Mouse (Mus musculus): ENCODE data around the gene Rap1gds1.

The Rap1gds1 gene

DNA sequence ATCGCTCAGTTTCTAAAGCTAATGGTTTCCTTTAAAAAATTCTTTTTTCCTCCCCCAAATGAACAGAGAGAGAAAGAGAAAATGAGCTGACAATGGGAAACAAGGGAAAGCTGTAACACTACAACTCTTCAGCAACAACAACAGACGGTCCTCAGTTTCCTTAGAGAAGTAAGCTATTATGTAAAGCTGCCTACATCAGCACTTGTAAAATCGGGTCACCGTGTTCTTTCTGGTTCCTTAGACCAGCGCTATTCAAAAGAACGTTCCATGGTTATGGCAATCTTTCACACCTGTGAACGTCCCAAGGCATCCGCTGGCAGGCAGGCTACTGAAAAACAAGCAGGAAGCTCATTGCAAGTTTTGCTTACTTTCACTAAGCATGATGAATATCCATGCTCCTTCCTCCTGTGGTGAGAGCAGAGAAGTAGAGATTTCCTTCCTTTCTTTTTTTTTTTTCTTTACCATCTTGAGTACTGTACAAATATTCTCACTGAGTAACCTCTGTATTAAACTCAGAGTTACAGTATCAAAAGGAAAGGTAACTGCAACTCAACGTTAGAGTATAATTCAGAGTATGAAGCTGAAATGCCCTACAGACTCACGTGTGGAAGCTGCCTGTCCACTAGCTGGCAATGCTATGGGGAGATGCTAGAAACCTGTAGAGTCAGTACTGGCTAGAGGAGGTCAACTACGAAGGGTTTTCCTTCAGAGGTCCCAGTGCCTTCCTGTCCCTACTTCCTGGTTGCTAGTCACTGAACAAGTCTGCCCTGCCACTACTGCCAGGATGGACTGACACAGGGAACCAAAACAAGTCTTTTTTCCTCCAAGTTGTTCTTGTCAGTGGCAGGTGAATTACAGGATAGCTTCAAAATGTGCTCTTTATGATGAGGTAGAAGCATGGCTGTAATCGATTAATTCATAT is 26.0 kb downstream of the Rap1gds1 start:
- no peak for DNase-seq (ENCODE audit: low spot score in 2 of 2)

DNA sequence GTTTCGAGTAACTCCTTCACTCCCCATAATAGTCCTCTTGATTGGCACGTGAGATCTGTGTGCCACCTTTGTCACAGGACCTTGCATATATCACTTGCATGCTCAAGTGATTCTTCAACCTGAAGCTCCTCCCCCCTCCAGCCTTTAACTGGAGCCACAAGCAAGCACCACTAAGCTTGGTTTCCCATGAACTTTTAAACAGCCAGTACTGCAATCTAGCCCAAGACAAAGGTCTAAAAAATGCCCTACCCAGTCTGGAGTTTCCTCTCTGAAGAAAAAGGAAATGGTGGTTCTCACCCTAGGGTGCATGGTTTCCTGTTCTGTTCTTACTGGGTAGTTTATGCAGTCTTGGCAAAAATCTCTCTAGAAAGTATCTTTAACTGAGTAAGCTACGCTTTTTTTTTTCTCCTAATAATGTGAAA is 32.6 kb downstream of the Rap1gds1 start:
- no peak for DNase-seq (ENCODE audit: low spot score in 2 of 2)

DNA sequence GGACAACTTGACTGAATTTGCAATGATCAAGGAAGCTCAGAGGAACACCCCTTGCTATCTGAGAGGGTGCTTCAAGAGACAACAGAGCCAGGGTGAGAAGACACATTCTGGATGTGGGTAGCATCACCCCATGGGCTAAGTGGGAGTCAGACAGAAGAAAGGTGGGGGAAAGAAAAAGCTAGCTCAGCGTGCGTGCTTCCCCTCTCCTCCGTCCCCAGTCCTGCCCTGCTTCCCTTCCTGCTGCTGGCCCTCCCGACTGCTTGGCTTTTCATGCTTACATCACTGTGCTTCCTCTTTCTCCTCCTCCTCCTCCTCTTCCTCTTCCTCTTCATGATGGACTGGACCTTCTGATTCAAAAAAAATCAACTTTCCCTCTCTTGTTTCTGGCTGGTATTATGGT is 33.1 kb downstream of the Rap1gds1 start:
- DNase-seq (ENCODE audit: low spot score in 2 of 2), result no peak

DNA sequence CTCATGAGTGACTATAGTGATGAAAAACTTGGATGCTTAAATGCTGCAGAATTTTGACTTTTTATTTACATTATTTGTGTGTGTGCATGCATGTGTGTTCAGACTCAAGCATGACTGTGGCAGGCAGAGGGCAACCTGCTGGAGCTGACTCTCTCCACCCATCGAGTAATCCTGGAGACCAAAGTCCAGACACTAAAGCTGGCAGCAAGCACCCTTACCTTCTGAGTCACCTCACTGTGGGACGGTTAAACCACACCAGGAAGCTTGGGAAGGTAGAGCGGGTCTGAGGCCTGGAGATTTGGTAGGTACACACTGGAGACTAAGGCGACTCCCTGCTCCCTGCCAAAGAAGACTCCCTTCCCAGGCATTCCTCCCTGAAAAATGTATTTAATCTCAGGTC is 38.0 kb downstream of the Rap1gds1 start:
- DNase-seq (ENCODE audit: low spot score in 2 of 2), result no peak

DNA sequence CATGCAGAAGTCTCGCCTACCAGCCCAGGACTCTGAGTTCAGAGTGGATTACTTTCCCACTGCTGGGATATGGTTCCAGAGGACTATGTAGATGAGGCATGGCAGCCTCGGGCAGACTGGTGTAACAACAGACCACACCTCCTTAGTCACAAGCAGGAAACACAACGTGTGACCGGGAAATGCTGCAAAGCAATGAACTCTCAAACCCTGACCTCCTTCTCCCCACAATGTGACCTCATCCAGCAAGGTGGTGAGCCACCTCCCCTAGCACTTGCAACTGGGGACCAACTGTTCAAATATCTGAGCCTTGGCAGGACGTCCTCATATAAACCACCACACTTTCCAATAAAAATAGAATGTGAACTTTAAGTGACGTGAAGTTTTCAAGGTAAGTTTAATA is 41.8 kb downstream of the Rap1gds1 start:
- DNase-seq (ENCODE audit: low spot score in 2 of 2), result no peak

DNA sequence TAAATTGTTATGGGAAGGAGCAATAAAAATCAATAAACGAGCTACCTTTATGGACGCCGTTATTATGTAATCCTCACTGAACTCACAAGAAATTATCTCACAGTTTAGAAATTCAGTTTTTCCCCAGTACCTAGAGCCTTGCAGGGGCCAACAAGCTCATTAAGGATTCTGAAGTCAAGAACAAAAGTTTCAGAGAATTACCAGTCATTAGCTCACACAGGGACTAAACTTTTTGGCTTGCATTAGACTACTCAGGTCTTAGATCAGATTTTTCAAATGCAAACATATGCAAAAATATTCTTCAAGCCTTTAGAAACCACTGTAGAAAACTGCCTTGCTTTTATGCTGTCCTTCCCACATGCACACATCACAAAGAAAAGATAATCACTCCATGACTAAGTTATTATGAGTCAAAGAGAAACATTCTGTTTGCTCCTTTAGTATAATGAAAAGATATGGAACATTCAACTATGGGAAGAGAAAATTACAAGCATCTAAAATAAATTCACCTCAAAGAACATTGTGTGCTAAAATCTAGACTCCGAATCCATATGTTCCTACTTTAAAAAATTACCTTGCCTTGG is 44.3 kb downstream of the Rap1gds1 start:
- DNase-seq (ENCODE audit: low spot score in 2 of 2), result no peak

DNA sequence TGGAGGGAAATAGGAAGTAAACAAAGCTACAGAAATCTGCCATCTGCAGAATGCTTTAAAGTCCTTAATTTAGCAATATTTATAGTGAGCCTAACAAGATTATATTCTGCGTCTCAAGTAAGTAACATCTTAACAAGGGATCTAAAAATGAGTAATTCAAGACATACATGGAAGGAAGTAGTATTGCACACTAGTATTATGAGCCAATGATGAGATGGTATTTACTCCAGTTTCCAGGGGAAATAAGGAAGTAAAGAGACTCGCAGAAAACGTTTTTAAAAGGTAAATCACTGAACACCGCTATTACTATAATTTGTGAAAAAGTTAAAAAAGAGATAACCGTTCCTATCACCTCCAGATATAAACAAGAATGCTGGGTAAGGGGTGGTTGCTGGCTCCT is 49.9 kb downstream of the Rap1gds1 start:
- no peak for DNase-seq (ENCODE audit: low spot score in 2 of 2)

DNA sequence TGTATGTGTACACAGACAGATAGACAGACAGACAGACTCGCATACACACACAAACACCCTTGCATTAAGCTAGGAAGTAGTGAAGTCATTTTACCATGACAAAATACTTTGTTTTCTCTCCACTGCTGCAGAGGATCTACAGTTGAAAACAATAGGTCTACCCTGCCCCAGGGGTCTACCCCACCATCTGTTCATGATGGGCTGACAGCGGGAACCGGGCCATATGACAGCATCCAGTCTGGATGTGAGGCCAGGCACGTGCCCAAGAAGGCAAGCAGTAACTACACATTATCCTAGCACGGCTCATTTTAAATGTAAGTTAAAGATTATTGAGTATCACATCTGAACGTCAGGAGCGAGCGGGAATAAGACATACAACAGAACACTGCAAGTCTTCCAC is 51.4 kb downstream of the Rap1gds1 start:
- peak; percentile 33 to 66 for DNase-seq (ENCODE audit: low spot score in 2 of 2)

DNA sequence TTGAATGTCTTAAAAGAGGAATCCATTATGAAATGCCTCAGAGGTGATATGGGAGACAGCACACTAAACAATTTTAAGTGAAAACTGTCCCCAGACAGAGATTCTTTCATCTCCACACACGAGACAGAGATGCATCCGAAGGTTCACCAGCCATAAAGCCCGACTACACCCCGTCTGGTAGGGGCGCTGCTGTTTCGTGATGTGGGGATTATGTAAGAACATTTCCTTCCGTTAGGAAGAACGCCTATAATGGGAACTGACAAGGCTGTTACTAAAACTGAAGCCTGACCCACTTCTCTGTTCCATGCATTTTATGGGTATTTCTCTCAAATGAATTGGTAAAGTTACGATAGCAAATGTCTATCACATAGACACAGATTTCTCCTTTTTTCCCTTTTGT is 62.6 kb downstream of the Rap1gds1 start:
- DNase-seq (ENCODE audit: low spot score in 2 of 2), result no peak

DNA sequence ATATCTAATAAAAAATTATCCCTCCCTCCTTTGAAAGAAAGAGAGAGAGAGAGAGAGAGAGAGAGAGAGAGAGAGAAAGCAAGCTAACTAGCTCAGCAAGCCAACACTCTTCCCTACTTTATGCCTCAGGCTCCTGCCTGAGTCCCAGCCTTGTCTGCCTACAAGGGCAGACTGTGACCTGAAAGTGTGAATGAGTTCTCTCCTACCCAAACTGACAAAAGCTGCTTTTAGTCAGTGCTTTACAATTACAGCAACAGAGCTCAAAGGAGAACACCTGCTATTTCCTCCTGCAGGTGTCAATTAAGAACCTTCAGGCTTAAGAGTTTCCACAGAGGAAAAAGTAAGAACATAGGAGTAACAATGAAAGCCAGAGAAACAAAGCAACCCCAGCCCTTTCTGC is 69.3 kb downstream of the Rap1gds1 start:
- DNase-seq (ENCODE audit: low spot score in 2 of 2), result no peak

DNA sequence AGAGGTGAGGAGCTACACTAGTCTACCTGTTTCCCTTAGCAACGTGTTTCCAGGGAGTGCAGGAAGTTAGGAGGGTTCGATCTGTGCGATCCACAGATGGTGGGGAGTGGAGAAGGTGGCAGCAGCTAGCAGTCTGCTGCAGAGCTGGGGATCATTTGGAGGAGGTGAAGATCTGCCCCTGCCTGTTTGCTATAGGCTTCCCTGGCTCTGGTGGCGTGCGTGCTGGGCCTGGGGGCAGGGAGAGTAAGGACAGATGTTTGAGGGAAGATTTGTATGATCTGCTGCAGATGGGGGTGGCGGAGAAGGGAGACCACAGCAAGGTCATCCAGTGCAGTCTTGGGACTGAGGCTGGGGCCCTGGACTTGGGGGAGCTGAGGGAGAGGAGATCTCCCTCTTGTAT is 72.2 kb downstream of the Rap1gds1 start:
- DNase-seq (ENCODE audit: low spot score in 2 of 2), result no peak

DNA sequence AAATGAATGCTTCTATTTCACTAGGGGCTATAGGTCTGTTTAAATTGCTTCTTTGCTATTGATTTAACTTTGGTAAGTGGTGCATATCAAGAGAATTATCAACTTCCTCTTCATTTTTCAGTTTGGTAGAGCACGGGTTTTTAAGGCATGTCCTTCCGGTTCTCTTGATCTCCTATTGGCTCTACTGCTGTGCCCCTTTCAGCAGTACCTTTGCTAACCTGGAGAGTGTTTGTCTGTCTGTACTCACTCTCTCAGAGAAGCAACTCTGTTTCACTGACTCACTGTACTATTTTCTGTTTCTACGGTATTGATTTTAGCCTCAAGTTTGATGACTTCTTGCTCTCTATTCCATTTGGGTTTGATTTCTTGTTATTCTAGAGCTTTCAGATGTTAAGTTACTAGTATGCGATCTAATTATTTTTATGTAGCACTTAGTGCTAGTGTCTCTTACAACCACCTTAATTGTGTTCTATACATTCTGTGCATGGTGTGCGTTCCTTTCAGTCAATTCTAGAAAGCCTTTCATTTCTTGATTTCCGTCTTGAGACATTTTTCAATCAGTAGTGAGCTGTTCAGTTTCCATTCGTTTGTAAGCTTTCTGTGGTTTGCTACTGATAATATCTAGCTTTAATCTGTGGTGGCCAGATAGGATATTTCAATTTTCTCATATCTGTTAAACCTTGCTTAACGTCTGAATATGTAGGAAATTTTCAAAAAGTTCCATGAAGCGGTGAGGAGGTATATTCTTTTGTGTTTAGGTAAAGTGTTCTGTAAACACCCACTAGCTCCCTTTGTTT is 74.7 kb downstream of the Rap1gds1 start:
- no peak for DNase-seq (ENCODE audit: low spot score in 2 of 2)

DNA sequence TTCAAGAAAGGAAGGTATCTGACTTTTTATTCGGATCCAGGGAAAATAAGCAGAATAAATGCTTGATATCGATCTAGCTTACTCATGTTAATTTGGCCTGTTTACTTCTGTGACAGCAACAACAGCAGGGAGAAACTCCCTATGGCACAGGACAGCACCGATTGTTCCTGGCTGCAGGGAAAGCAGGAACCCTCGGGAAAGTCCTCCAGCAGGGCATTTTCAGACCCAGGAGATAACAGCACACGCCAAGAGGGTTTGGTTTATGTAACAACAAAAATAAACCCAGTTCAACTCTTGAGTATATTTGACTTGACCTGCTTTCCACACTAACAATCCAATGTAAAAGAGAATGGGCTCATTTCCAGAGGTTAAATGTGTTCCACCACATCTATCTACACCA is 81.5 kb downstream of the Rap1gds1 start:
- no peak for DNase-seq (ENCODE audit: low spot score in 2 of 2)

DNA sequence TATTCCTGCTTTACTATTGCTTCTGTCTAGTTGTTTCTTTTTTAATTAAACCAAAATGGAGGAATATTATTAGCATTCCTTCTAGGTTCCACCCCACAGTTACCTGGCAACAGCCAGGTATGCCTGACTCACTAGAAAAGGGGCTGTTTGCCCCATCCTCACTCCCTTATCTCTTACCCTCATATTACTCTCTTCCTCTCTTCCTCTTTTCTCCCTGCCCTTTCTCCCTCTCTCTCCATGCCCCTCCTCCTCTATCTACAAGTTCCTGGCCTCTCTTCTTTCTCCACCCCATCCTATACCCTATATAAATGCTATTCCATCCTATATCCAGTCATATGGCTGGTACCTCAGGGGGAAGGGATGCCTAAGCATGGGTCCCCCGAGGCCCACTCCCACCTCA is 83.6 kb downstream of the Rap1gds1 start:
- DNase-seq (ENCODE audit: low spot score in 2 of 2), result no peak

DNA sequence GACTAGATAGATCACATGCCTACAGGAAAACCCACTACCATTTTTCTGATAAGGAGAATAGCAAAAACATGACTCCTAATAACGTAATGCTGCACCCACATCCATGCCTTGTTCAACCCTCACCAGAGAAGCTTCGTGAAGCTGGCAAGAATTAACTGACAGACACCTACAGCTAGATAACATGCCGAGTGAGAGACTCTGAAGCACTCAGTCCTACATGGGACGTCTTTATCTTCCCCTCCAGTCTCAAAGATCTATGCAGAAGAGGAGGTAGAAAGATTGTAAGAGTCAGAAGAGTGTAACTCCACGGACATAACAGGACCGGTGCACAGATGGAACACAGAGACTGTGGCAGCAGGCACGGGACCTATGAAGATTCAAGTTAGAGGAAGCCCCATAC is 85.9 kb downstream of the Rap1gds1 start:
- DNase-seq (ENCODE audit: low spot score in 2 of 2), result no peak

DNA sequence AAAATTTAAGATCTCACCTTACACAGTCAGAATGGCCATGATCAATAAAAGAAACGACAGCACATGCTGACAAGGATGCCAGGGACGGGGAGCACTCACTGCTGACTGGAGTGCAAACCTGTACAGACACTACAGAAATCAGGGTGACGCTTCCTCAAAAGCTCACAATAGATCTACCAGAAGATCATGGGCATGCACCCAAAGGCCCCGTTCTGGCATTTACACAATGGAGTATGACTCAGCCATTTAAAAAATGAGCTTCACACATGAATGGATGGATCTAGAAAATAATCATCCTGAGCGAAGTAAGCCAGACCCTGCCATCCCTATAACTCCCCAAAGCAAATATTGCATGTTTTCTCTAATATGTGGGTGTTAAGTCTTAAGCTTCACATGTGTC is 87.0 kb downstream of the Rap1gds1 start:
- DNase-seq (ENCODE audit: low spot score in 2 of 2), result no peak

DNA sequence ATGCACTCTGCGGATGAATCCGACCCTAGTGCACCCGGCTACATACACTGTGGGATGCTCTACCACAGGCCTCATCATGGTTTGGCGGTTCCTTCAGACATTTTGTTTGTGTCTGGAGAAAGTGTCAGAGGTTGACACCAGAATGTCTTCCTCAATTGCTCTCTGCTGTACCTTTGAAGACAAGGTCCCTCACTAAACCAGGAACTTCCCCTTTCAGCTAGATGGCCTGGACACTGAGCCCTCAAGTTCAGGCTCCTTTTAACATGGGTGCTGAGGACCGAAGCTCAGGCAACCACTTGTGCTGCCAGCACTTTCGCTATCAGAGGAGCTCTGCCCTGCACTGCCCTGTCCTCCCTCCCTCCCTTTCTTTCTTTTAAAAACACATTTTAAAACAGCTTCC is 92.8 kb downstream of the Rap1gds1 start:
- no peak for DNase-seq (ENCODE audit: low spot score in 2 of 2)

DNA sequence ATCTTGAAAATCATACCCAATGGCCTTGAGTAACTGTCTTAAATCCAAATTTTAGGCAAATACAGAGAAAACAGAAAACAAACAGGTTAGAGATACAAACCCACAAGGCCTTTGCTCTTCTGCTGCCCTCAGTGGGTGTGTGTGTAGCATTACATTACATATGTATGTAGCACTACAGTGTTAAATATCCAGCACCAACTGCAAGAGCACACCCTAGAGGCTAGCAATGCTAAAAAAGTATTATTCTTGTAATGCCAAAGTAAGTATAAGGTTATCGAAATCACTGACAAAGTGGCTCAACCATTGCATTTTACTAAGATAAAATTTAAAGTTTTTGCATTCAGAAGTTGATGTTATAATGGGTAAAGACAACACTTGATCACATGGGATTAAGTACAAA is 97.6 kb downstream of the Rap1gds1 start:
- no peak for DNase-seq (ENCODE audit: low spot score in 2 of 2)

DNA sequence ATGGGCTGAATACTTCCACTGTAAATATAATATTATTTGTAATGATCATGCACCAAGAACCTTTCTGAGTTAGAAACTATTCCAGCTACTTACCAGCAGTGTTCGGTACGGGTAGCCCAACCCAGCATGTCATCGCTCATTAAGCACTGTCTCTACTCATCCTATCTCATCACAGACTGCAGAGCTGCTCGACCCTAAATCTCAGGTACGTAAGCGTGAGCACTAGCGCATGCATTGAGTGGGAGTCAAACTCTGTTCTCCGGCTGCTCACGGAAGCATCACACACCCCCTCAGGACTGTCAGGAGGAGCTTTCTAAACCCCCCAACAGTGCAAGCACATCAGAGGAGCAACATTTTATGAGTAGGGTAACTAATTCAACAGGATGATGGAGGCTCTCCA is 107.4 kb downstream of the Rap1gds1 start:
- no peak for DNase-seq (ENCODE audit: low spot score in 2 of 2)

DNA sequence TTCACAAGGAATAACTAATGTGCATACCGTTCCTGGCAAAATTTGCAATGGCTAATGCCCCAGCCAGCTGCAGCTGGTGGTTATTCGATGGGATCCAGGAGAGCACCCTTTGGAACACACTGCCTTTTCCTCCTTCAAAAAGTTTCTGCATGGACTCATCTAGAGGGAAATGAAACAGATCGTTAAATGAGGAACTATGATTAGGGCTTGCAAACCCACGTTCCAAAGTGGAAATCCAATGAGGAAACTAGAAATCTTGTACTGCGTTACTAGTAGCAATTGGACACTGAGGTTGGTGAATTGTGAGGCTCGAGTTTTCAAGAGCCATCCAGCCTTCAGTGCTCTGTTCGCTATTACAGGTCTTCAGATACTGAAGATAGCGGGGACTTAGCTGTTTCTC is 116.5 kb downstream of the Rap1gds1 start:
- no peak for DNase-seq (ENCODE audit: low spot score in 2 of 2)

DNA sequence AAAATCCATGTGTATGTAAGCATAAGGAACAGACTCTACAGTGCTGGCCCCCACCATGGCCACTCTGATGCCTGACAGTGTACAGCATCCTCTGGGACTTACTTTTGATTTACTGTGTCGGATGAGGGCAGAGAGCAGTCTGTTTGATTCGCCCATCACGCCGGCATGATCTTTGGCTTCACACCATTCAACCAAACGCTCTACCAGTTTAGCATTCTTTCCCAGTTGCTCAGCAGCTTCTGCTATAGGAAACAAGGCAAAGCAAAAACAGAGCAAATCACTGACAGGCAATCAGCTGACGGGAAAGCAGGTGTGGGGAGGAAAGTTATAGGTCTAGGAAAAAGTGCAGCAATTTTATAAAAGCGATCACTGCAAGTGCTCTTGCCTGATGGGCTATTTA is 119.8 kb downstream of the Rap1gds1 start:
- no peak for DNase-seq (ENCODE audit: low spot score in 2 of 2)

DNA sequence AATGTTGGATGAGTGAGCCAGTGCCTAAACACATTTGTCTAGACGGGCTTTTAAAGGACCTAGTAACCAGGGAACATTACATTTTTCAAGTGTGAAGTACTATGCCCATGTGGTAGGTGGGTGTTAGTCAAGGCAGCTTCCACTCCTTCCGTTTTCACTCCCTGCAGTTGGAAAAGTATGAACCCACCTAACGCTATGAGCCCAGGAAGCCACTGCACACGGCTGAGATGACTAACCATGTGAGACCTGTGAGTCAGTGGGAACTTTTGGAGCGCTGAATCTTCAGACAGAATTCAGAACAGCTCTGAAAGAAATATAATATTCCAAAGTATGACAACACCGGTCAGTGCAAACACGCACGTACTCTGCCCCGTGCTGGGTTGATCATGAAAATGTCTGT is 125.9 kb downstream of the Rap1gds1 start:
- no peak for DNase-seq (ENCODE audit: low spot score in 2 of 2)

DNA sequence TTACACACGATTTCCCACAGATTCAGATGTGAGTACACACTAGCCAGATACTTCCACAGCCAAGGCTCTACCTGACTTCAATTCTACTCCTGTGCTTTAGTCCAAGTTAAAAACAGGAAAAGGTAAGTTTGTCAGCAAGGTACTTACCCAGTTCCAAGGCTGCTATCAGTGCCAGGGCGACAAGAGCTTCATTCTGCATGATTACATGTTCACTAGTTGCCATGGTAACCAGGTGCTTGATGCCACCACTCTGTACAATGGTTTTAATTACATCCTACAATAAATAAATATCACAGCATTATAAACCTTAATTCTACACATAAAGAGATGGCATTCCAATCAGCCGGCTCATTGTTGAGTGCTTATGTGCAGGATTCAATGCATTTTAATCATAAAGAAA is 129.5 kb downstream of the Rap1gds1 start:
- DNase-seq (ENCODE audit: low spot score in 2 of 2), result no peak

Data from cerebellum, postnatal 4 days (tissue).